Mouse (Mus musculus): Measurements from ENCODE around the gene Fam181a. TPM values are rescaled to one million over a fixed set of nuclear protein-coding genes. Genes with fewer than 3 reads are reported as not detected.

Gene Fam181a
- not detected for polyA plus RNA-seq (2014; fragmentation: Illumina TruSeq; extraction: RNeasy Lipid Tissue Mini Kit (QIAGEN cat#74804))

GRCm38 (mm10) chr12:103310744-103311267 is at the start of gene Fam181a:
Gene Fam181a (plus strand): TSS chr12:103310975.

GRCm38 (mm10) chr12:103355746-103356414 is 45.1 kb downstream of the Fam181a start, which contains the start of gene Asb2:
Gene Asb2 (minus strand): TSS chr12:103356001.

Other genes starting within 250 kb of the Fam181a start
- gene Prima1, start 68.8 kb upstream of the Fam181a start, polyA plus RNA-seq (2014; fragmentation: Illumina TruSeq; extraction: RNeasy Lipid Tissue Mini Kit (QIAGEN cat#74804)): not detected
- gene Asb2, start 45.0 kb downstream of the Fam181a start, polyA plus RNA-seq (2014; fragmentation: Illumina TruSeq; extraction: RNeasy Lipid Tissue Mini Kit (QIAGEN cat#74804)): 0.20 TPM
- gene Otub2, start 77.7 kb downstream of the Fam181a start, polyA plus RNA-seq (2014; fragmentation: Illumina TruSeq; extraction: RNeasy Lipid Tissue Mini Kit (QIAGEN cat#74804)): 2.7 TPM
- gene 9330161L09Rik, start 96.8 kb downstream of the Fam181a start, polyA plus RNA-seq (2014; fragmentation: Illumina TruSeq; extraction: RNeasy Lipid Tissue Mini Kit (QIAGEN cat#74804)): not detected
- 26.7 TPM for gene Ddx24, start 114.9 kb downstream of the Fam181a start, polyA plus RNA-seq (2014; fragmentation: Illumina TruSeq; extraction: RNeasy Lipid Tissue Mini Kit (QIAGEN cat#74804))
- 45.2 TPM for gene Ifi27, start 123.2 kb downstream of the Fam181a start, polyA plus RNA-seq (2014; fragmentation: Illumina TruSeq; extraction: RNeasy Lipid Tissue Mini Kit (QIAGEN cat#74804))
- gene Ifi27l2a, start 132.7 kb downstream of the Fam181a start, polyA plus RNA-seq (2014; fragmentation: Illumina TruSeq; extraction: RNeasy Lipid Tissue Mini Kit (QIAGEN cat#74804)): 6.4 TPM
- not detected for gene Ifi27l2b, start 146.2 kb downstream of the Fam181a start, polyA plus RNA-seq (2014; fragmentation: Illumina TruSeq; extraction: RNeasy Lipid Tissue Mini Kit (QIAGEN cat#74804))
- gene Ppp4r4, start 221.3 kb downstream of the Fam181a start, polyA plus RNA-seq (2014; fragmentation: Illumina TruSeq; extraction: RNeasy Lipid Tissue Mini Kit (QIAGEN cat#74804)): 3.4 TPM